Mouse (Mus musculus): ENCODE data around the gene Skida1. TPM values are rescaled to one million over a fixed set of nuclear protein-coding genes. Genes with fewer than 3 reads are reported as not detected.

The Skida1 gene
- not detected for total RNA-seq (2023)

DNA sequence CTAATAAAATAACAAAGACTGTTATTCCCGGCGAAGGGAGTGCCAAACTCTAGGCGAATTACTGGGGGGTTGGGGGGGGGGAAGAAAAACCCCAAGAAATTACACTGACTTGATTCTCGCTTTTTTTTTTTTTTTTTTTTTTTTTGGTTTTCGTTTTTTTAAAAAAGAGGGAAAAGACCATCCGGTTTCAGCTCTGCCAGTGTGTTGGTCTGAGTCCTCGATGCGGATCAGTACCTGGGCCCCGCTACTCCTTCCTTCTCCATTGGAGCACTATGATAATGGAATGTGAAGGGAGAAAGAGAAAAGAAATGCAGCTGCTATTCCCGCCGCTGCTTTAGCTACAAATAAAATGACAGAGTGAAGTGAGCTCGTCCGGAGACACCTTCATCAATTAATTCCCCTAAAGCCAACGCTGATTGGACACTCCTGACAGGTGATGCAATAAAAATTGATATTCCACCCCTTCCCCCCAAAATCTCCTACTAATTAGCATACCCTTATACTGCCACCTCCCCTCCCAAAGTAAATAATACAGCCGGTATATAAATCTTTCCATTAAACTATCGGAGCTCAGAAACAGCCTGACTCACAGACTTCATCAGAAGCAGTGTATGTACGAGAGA lies at the start of gene Skida1:
Gene Skida1 (minus strand): TSS at position 599 of the 623 bp plus-strand sequence.

GRCm38 (mm10) chr2:18055016-18055928 lies 6.4 kb upstream of the Skida1 start, which contains the start of gene Mllt10:
Gene Mllt10, plus strand, starts transcription at chr2:18055237.

DNA sequence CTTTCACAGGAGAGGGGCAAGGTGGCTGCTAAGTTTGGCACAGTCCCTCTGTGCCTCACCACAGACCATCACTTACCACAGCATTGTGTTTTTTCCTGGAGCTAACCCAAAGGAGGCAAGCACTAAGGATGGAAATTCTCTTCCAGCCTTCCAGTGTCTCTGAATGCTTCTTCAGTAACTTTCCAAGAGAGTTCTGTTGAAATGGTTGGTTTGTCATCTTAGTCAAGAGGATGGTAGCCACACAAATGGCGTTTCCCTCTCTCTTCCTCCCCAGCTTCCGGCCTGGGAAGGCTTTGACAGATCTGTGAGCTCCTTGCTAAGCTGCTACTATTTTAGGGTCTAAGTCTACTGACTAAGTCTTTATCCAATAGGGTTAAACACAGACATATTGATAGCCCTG lies 11.4 kb downstream of the Skida1 start, which contains the start of gene A930004D18Rik:
Gene A930004D18Rik (minus strand): TSS at position 247 of the 400 bp plus-strand sequence.

DNA sequence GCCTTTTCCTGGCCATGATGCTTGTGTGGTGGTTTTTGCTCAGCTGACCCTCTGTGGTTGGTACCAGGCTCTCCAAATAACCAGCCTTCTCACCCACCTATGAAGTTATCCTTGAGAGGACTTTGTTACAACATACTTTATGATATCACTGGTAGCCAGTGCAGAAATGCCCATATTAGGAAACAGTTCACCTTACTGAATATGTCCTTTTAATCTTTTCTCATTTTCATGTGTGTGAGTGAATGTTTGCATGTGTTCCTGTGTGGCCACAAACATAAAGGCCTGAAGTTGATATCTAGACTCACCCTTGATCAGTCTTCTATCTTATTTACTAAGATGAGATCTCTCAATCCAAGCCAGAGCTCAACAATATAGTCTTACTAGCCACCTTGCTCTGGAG lies 52.0 kb downstream of the Skida1 start, which contains the start of gene H2al2a:
Gene H2al2a (minus strand): TSS at position 101 of the 400 bp plus-strand sequence.

Other genes starting within 250 kb of the Skida1 start
- not detected for gene H2al2a, start 52.1 kb downstream of the Skida1 start, total RNA-seq (2023)
- not detected for gene A930004D18Rik, start 11.3 kb downstream of the Skida1 start, total RNA-seq (2023)
- gene Mllt10, start 6.2 kb upstream of the Skida1 start, total RNA-seq (2023), result 104 TPM